Mouse (Mus musculus) neural tube, embryonic 14.5 days (tissue): ENCODE results near the gene Dscam. TPM values are rescaled to one million over a fixed set of nuclear protein-coding genes. Genes with fewer than 3 reads are reported as not detected.

ENCODE experiments used
- ATAC-seq: fragments of 200-750 bp; cut with Nextera tagmentation; 2 replicates; pipeline ENCODE4 v1.8.0; 2017; ENCODE audit warnings: low read depth, mild to moderate bottlenecking, moderate TSS enrichment, moderate library complexity
- H3K27ac ChIP-seq: fragments of 300-500 bp; sonication (generic); 2 replicates; pipeline ENCODE4 v1.5.1; 2014; ENCODE audit warnings: low read depth, mild to moderate bottlenecking, control low read depth, low read length, moderate library complexity, mixed read lengths
- H3K27me3 ChIP-seq: fragments of 300-500 bp; sonication (generic); 2 replicates; pipeline ENCODE4 v1.6.1; 2014; ENCODE audit warnings: low read length; ENCODE audit not compliant: control insufficient read depth, insufficient read depth
- H3K36me3 ChIP-seq: fragments of 300-500 bp; sonication (generic); 2 replicates; pipeline ENCODE4 v1.6.1; 2014; ENCODE audit warnings: low read length, mixed read lengths; ENCODE audit not compliant: control insufficient read depth, insufficient read depth
- H3K4me1 ChIP-seq: fragments of 300-500 bp; sonication (generic); 2 replicates; pipeline ENCODE4 v1.6.1; 2014; ENCODE audit warnings: low read length; ENCODE audit not compliant: control insufficient read depth, insufficient read depth
- H3K4me2 ChIP-seq: fragments of 300-500 bp; sonication (generic); 2 replicates; pipeline ENCODE4 v1.6.1; 2014; ENCODE audit warnings: mild to moderate bottlenecking, low read depth, low read length, control low read depth
- H3K4me3 ChIP-seq: fragments of 300-500 bp; sonication (generic); 2 replicates; pipeline ENCODE4 v1.5.1; 2014; ENCODE audit warnings: low read depth, low read length, control low read depth, mixed read lengths
- H3K9ac ChIP-seq: fragments of 300-500 bp; sonication (generic); replicated peaks from 2 replicates; pipeline ENCODE4 v1.6.1; 2014; ENCODE audit warnings: low read depth, mild to moderate bottlenecking, control low read depth, low read length, mixed read lengths
- H3K9me3 ChIP-seq: fragments of 300-500 bp; sonication (generic); 2 replicates; pipeline ENCODE4 v1.6.1; 2016; ENCODE audit warnings: low read length; ENCODE audit not compliant: control insufficient read depth
- WGBS: fragments of 180-500 bp; shearing (Covaris S2); extraction: QIAGEN DNeasy Blood & Tissue Kit; methylation state at CpG from one replicate; pipeline ENCODE4 v1.1.7; 2014; 5-methylcytosine and 5-hydroxymethylcytosine counted together
- polyA plus RNA-seq: library from polyadenylated mRNA; unstranded; fragments of >200 nt; fragmentation: Nextera tagmentation; extraction: Ambion mirVana; gene quantifications from 2 replicates; pipeline ENCODE4 v1.2.1, GENCODE M21; 2014

The Dscam gene
- polyA plus RNA-seq, 1 experiment from 2014 or later: 19.9 TPM

DNA sequence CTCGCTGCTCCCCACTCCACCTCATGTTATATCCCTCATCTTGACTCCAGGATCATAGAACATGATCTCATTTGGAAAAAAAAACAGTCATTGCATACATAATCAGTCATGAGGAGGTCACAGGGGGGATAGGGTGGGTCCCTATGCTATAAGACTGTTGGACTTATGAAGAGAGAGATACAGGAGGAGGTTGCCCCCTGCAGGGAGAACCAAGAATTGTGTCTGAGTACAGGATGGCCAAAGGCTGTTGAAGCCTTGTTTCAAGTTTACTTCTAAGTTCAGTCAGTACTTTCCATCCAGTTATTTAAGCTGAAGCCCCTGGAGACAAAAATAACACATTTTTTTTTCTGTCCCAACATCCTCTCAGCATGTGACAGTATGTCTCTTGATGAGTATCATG is 559.7 kb downstream of the Dscam start:
- H3K27me3 ChIP-seq: no peaks in the 10 kb centered on the region
- H3K4me3 ChIP-seq: no peak overlapping the region
- no peak overlapping the region for H3K4me2 ChIP-seq
- H3K36me3 ChIP-seq: 0 out of 2 replicates have a peak, but pooled peaks cover 4% of the 10 kb centered on the region
- H3K27ac ChIP-seq: no peak overlapping the region
- H3K9me3 ChIP-seq: no peaks in the 10 kb centered on the region
- no peaks in the 10 kb centered on the region for H3K4me1 ChIP-seq
- 80% methylated on average over 1 of the region's 1 CpGs for WGBS
- ATAC-seq: no peak
- H3K9ac ChIP-seq: no peak overlapping the region

DNA sequence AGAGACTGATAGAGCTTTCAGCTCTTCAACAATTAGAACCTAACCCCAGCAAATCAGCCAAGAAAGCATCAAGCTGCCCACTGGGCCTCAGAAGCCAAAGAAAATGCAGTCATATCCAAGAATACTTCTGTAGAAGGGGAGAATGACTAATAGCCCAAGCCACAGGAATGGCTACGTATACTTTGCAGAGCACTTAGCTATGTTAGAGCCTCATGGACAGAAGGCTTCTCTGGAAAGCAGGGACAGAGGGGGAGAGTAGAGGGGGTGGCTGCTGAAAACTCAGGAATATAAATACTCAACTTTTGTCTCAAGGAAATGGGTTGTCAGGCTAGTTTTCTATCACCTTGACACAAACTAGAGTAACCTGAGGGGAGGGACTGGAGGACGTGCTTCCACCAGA is 568.3 kb downstream of the Dscam start:
- H3K9ac ChIP-seq: no peak overlapping the region
- WGBS: 58% methylated on average over 2 of the region's 2 CpGs
- ATAC-seq: no peak
- H3K4me1 ChIP-seq: no peaks in the 10 kb centered on the region
- no peaks in the 10 kb centered on the region for H3K9me3 ChIP-seq
- H3K4me2 ChIP-seq: no peak overlapping the region
- no peaks in the 10 kb centered on the region for H3K27me3 ChIP-seq
- no peak overlapping the region for H3K27ac ChIP-seq
- H3K36me3 ChIP-seq: no peaks in the 10 kb centered on the region
- no peak overlapping the region for H3K4me3 ChIP-seq

DNA sequence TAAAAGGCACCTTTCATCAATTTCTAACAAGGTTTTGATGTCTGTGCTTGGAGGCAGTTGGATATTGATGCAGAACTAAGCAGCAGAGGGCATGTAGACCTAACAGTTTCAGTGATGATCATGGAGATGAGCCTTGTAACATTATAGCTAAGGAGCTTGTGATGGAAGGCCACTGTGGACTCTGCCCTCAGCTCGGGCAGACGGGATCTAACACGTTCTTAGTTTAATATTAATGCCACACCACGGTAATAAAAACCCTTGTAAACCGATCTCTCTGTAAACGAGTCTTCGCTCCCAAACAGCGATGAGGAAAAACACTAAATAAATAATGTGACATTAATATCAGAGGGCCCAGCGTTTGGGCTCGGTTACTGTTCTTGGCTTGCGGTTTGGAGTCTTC is 569.8 kb downstream of the Dscam start:
- 81% methylated on average over 11 of the region's 11 CpGs for WGBS
- Histone ChIP-seq H3K9ac (no peak overlapping the region), H3K4me3 (no peak overlapping the region), H3K9me3 (no peaks in the 10 kb centered on the region), H3K36me3 (no peaks in the 10 kb centered on the region), H3K27me3 (no peaks in the 10 kb centered on the region), H3K4me2 (no peak overlapping the region), H3K27ac (no peak overlapping the region), H3K4me1 (no peaks in the 10 kb centered on the region)
- no peak for ATAC-seq

DNA sequence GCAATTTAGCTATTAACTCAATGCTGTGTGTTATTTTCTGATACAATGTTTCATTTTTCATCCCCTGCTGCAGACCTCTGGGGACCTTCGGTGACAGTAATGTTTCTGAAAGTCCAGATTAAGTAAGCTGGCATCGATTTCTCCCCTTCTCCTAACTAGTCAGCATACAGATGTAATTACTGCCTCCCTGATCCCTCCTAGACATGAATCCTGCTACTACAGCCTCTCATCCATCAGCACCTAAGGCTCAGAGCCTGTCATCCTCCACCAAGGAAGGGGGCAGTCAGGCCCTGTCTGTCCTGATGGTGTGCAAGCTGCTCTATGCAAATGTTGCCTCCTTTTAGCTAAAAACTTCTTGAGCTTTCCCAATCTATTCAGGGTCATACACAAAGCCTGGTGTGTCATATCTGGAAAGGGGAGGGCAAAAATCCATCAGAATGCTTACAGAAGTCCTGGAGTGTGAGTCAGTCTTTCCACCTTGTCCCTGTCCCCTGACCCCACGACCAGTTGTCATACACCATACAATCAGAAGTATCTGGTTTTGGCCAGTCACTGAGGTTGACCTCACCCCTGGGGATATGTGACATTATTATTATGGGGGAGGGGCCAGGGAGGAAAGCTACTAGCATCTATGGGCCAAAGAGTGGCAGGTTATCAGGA is 571.0 kb downstream of the Dscam start:
- H3K4me1 ChIP-seq: no peaks in the 10 kb centered on the region
- no peak for ATAC-seq
- no peaks in the 10 kb centered on the region for H3K27me3 ChIP-seq
- WGBS: 77% methylated on average over 3 of the region's 3 CpGs
- H3K4me2 ChIP-seq: no peak overlapping the region
- no peaks in the 10 kb centered on the region for H3K9me3 ChIP-seq
- H3K9ac ChIP-seq: no peak overlapping the region
- no peaks in the 10 kb centered on the region for H3K36me3 ChIP-seq
- H3K4me3 ChIP-seq: no peak overlapping the region
- no peak overlapping the region for H3K27ac ChIP-seq

DNA sequence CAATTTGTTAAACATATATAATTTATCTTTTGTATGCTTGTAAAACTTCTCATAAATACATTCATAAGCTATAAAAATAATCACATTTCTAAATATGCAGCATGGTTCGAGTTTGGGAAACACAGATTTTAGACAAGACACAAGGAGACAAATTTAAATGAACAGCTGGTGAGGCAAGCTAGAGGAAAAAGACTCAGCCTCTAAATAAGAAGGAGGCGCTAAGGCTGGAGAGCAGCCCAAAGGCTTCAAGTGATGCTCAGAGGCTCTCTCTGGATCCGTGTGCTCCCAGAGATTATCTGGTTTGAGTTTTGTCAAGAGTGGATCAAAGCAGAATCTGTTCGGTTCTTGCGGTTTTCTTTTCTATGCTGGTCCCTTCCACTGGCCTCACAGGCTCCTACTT is 594.7 kb downstream of the Dscam start:
- no peak for ATAC-seq
- 85% methylated on average over 5 of the region's 5 CpGs for WGBS
- no peak overlapping the region for H3K4me2 ChIP-seq

DNA sequence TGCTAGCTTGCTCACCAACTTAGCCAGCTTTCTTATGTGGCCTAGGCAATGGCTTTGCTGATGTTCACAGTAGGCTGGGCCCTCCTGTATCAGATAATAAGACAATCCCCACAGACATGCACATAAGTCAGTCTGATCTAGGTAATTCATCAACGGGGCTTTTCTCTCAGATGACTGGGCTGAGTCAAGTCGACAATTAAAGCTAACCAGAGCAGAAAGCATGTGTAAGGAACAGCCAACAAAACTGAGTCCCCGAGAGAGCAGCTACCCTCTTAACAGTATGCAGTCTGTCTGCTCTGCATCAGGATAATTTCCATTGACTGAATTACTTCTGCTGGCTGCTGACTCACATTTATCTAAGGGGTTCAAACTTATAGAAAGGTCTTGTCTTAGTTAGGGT is 603.1 kb downstream of the Dscam start:
- Histone ChIP-seq H3K36me3 (no peaks in the 10 kb centered on the region), H3K4me1 (peaks cover 3% of the 10 kb centered on the region; the same call in 1 of the 2 replicates), H3K4me3 (no peak overlapping the region), H3K27me3 (no peaks in the 10 kb centered on the region), H3K9ac (no peak overlapping the region), H3K9me3 (no peaks in the 10 kb centered on the region), H3K27ac (no peak overlapping the region), H3K4me2 (no peak overlapping the region)
- no peak for ATAC-seq
- 53% methylated on average over 3 of the region's 3 CpGs for WGBS

More for the DNA sequence above, 594.7 kb downstream of the Dscam start:
- Histone ChIP-seq H3K4me3 (no peak overlapping the region), H3K27me3 (no peaks in the 10 kb centered on the region), H3K36me3 (no peaks in the 10 kb centered on the region), H3K9ac (no peak overlapping the region), H3K27ac (no peak overlapping the region), H3K4me1 (no peaks in the 10 kb centered on the region), H3K9me3 (no peaks in the 10 kb centered on the region)

DNA sequence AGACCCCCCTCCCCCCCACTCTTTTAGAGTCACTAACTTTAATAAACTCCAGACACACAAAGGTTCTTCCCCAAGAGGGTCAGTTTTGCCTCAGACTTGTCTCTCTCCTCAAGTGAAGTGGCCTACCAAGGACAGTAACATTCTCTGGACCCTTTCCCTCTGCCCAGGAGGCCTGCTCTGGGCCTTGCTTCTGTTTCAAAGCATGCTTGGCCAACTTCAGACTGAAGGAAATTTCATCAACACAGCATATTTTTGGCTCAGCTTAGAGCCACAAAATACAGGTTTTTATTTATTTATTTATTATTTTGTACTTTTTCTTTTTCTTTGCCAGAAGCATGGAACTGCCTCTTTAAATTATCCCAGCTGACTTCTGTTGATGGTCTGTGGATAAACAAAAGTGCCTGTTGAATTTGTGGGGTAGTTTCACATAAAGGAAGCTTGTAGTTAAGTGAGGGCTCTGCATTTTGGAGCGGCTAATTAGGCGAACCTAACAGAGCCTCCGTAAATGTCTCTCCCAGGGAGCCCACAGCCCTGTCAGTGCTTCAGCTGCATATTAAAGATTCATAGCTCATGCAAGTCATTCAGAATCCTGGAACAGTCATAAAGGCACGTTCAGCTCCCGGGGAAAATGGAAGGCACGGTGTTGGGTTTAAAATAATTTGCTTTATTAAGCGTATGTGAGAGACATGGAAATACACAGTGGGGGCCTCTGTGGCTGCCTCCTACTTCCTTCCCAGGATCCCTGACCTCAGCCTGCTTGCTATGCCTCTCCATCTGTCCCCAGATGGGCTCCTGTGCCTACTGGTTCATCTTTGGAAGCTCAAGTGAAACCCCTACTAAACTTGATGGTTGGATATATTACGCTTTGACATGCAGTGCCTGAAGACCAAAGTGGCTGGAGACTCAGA is 606.9 kb downstream of the Dscam start:
- H3K9me3 ChIP-seq: no peaks in the 10 kb centered on the region
- ATAC-seq: peak; percentile 38; the same call in 1 of the 2 replicates
- 24% methylated on average over 8 of the region's 8 CpGs for WGBS

DNA sequence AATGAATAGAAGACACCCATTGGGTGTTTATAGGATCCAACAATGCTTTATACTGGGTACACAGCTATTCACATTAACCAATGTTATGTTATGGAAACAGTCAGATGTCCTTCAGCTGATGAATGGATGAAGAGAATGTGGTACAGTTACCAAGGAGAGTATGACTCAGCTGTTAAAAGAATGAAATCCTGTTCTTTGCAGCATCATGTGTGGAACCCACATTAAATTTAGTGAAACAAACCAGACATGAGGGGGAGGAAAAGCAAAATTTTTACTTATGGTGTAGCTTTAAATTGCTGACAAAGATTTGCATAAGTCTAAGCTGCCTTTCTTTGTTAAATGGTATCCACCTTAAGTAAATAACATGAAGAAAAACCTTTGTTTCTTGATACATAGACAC is 610.8 kb downstream of the Dscam start:
- H3K4me1 ChIP-seq: peaks cover 3% of the 10 kb centered on the region; the same call in 1 of the 2 replicates
- H3K27ac ChIP-seq: no peak overlapping the region
- H3K36me3 ChIP-seq: no peaks in the 10 kb centered on the region
- H3K4me3 ChIP-seq: no peak overlapping the region
- H3K27me3 ChIP-seq: no peaks in the 10 kb centered on the region
- H3K9ac ChIP-seq: no peak overlapping the region
- no peak for ATAC-seq
- no peaks in the 10 kb centered on the region for H3K9me3 ChIP-seq
- no peak overlapping the region for H3K4me2 ChIP-seq

More for the DNA sequence above, 606.9 kb downstream of the Dscam start:
- Histone ChIP-seq H3K27ac (peak overlapping the region; percentile 66; the same call in 1 of the 2 replicates), H3K4me2 (no peak overlapping the region), H3K27me3 (no peaks in the 10 kb centered on the region), H3K4me1 (peaks cover 3% of the 10 kb centered on the region; the same call in 1 of the 2 replicates), H3K36me3 (no peaks in the 10 kb centered on the region), H3K9ac (no peak overlapping the region), H3K4me3 (no peak overlapping the region)

DNA sequence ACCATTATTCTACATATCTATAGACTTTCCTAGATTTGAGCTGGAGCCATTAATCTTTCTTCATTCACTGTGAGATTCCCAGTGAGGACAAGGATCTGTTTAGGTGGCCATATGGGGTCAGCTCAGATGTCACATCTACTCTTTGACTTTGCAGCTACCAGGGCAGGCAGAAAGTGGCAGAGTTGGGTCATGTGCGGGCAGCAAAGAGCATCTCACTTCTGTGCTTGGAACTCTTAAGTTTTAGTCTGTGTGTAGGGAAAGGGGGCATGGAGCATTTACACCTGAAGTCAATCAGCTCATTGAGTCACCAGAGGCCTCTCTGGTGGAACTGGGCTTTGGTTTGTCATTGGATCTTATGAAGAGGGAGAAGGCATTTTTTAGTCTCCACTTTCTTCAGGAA is 612.2 kb downstream of the Dscam start:
- WGBS: 100% methylated on average over 1 of the region's 1 CpGs
- no peak overlapping the region for H3K4me3 ChIP-seq
- no peak overlapping the region for H3K27ac ChIP-seq
- ATAC-seq: no peak
- H3K36me3 ChIP-seq: no peaks in the 10 kb centered on the region
- no peak overlapping the region for H3K9ac ChIP-seq
- no peak overlapping the region for H3K4me2 ChIP-seq
- H3K4me1 ChIP-seq: peaks cover 2% of the 10 kb centered on the region; the same call in 1 of the 2 replicates
- no peaks in the 10 kb centered on the region for H3K9me3 ChIP-seq
- H3K27me3 ChIP-seq: no peaks in the 10 kb centered on the region
